Mouse (Mus musculus) gastrocnemius, adult 2 months (tissue): ENCODE data around the gene Tmem102. TPM values are rescaled to one million over a fixed set of nuclear protein-coding genes. Genes with fewer than 3 reads are reported as not detected.

Source experiments
- DNase-seq: peaks from one replicate; pipeline ENCODE4 v3.0.0; 2022
- H3K27ac ChIP-seq: fragments of 200-600 bp; 2 replicates; pipeline ENCODE4 v1.8.1; 2022; ENCODE audit warnings: mild to moderate bottlenecking
- H3K4me3 ChIP-seq: fragments of 200-600 bp; 2 replicates; pipeline ENCODE4 v1.8.1; 2022; ENCODE audit warnings: mild to moderate bottlenecking, moderate library complexity
- CTCF ChIP-seq: fragments of 200-600 bp; IDR thresholded peaks from 2 replicates; pipeline ENCODE4 v1.8.1; 2022; ENCODE audit warnings: antibody characterized with exemption, mild to moderate bottlenecking, moderate library complexity
- intact Hi-C: fragments of 180-260 bp; cut with DNase I; formaldehyde crosslinking; loops from one replicate; pipeline ENCODE4 v1.15.1; 2025
- long read RNA-seq, 2 experiments: library from polyadenylated mRNA; stranded (forward); transcript quantifications; one replicate each; pipeline ENCODE4 v2.0.0; 2021
- total RNA-seq, 2 experiments: library from RNA; stranded (reverse); gene quantifications; 2 replicates each; pipeline ENCODE4 v1.2.3; 2021

Tmem102 gene
- total RNA-seq = under 1 TPM; 0.20 to 0.41 TPM
- long read RNA-seq, experiment 1 = 0 reads
- long read RNA-seq, experiment 2 = 0 reads

DNA sequence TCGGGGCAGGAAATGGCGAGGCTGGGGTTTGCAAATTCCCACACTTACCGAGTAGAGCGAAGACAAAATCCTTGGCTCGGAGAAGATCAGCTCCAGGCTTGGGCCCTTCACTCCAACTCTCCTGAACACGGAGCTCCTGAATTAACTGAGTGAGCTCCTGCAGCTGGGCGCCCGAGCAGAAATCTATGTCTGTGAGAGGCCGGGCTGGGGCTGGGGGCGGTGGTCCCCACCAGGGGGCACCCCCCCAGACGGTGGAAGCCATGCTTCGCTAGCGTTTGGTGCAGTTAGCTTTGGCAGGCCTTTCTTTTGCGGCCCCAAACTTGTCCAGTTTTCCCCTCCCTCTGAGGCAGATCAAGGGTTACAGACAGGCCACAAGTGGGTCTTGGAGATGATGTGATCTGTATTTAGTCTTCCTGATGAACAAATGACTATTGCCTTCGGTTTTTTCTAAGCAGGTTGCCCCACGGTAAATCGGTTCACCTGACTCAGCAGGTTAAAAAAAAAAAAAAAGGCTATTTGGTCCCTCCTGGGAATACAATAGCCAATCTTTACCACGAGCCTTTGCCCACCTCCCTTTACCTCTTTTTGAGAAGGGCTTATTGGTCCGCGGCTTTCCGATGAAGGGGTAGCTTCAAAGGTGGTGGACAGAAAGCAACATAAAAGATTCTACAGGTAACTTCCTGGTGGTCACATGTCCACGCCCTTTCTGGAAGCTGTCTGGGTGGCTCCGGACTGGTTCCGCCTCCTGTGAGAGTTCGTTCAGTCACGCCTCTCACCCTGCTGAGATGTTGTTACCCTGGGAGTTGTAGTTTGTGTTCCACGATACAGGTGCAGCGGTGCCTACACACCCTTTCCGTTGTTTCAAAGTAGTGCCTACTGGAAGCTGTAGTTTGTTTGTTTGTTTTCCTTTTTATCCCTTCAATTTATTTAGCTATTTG lies at the start of gene Tmem102:
Gene Tmem102 (minus strand): TSS at position 653 of the 938 bp plus-strand sequence.
- DNase-seq = no peak
- no peak within 1 kb of the TSS for H3K27ac ChIP-seq
- TF ChIP-seq CTCF = no peak
- intact Hi-C loops = loop anchor here (2.0 to 5.0 kb wide), 3 partner anchors 32 to 123 kb away; partner anchors contain the start of genes Nlgn2 and Senp3
- H3K4me3 ChIP-seq = peak within 1 kb of the TSS; percentile 78

DNA sequence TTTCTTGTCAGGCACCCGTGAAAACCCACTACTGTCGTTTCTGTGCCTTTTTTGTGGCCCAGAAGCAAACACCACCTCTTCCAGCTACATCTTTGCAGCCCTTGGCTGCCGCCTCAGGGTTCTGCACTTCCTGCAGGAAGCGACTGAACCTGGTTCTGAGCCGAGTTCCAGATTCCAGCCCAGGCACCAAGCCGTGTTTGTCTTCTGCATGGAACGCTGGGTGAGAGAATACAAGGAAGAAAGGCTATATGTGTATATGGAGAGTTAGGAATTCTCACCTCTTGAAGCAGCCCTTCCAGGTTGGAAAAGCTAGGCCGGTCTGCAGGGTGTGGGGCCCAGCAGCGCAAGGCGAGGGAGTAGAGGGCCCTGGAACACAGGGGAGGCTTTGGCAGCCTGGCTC lies 49.3 kb upstream of the Tmem102 start:
- DNase-seq = no peak
- H3K27ac ChIP-seq = peak overlapping the region; percentile 43
- intact Hi-C loops = no loop called here
- H3K4me3 ChIP-seq = no peak overlapping the region
- TF ChIP-seq CTCF = no peak

DNA sequence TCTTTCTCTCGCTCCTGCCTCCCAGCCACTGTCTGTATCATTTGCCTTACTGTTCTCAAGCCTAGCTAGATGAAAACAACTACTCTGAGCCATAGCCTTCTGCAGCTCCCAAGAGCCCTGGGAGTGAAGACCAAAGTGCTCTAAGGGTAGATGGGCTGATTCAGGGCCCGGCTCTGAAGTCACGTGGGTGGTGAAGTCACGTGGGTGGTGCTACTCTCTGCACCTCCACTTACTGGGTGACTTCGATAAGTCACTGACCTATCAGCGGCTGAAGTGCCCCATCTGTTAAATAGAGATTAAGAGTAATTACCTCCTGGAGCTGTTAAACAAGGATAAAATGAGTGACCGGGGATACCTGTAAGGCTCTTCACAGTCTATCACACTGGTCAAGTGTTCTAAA lies 48.6 kb upstream of the Tmem102 start:
- no peak for TF ChIP-seq CTCF

DNA sequence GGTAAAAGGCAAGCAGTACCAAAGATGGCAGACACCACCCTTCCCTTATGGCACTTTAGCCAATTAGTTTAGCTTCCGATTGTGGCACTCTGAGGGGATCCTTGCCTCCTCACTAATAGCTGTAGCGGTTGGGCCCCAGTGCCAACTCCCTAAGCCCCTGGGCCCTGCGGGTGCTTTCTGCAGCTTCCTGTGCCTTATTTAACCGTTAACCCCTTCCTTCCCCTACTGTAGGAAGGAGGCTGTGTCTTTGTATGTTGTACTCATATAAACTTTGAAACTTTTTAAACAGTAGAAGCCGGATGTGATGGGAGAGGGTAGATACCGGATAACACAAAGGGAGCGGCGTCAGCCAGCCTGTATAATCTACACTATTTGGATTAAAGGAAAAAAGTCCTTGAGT lies 45.3 kb upstream of the Tmem102 start:
- Histone ChIP-seq H3K27ac (no peak overlapping the region), H3K4me3 (no peak overlapping the region)
- intact Hi-C loops = no loop called here
- no peak for TF ChIP-seq CTCF
- DNase-seq = no peak

More for the DNA sequence above, 48.6 kb upstream of the Tmem102 start:
- DNase-seq = no peak
- intact Hi-C loops = no loop called here
- H3K27ac ChIP-seq = peak overlapping the region; percentile 43
- no peak overlapping the region for H3K4me3 ChIP-seq

DNA sequence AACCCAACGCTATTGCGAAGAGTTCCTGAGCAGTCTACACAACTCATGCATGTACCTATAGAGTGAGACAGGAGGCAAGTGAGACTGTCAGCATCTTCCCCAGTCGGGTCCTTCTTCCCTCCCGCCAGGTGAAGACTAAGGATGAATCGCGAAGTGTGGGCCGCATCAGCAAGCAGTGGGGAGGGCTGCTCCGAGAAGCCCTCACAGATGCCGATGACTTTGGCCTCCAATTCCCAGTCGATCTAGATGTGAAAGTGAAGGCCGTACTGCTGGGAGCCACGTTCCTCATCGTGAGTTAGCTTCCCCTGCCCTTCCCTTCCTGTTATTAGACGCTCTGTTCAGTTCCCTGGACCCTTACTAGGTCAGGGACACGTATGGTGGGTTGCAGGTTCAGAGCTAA lies 44.5 kb upstream of the Tmem102 start:
- intact Hi-C loops = no loop called here

DNA sequence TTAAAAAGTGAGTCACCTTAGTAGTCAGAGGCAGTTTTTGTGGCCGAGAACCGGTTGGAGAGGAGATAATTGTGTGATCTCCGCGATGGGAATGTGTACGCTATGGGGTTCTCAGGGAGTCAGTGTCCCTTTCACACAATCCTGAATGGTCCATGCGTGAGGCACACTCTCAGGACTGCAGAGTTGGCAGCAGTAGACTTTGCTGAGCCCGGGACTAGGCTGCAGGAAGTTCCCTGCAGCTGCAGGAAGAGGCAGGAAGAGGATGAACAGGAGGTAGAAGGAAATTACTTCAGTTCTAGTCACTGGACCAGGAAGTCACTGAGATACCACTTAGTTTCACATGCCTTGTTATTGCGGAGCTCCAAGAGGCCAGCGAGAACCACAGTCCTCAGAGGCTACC lies 43.7 kb upstream of the Tmem102 start:
- Histone ChIP-seq H3K4me3 (peak overlapping the region; percentile 17; the same call in 1 of the 2 replicates), H3K27ac (peak overlapping the region; percentile 59; the same call in 1 of the 2 replicates)
- TF ChIP-seq CTCF = no peak
- intact Hi-C loops = no loop called here
- DNase-seq = no peak

More for the DNA sequence above, 44.5 kb upstream of the Tmem102 start:
- DNase-seq = no peak
- H3K27ac ChIP-seq = peak overlapping the region; percentile 59; the same call in 1 of the 2 replicates
- TF ChIP-seq CTCF = no peak
- 0 out of 2 replicates have a peak overlapping the region, but pooled peaks have one; percentile 19 for H3K4me3 ChIP-seq

DNA sequence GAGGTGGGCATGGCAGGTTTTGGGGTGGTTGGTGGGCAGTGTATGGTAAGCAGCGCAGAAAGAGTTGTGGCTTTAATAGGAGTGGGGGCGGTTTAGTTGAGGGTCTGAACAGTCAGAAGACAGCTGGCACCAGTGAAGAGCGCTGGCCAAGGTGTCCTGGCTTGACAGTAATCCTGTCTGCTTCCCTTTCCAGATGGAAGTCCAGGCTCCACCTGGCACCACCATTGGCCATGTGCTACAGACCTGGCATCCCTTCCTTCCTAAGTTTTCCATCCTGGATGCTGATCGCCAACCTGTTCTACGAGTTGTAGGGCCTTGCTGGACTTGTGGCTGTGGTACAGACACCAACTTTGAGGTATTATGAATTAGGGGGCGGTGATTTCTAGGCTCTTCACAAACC lies 42.6 kb upstream of the Tmem102 start:
- intact Hi-C loops = no loop called here
- DNase-seq = no peak
- peak overlapping the region; percentile 97; the same call in 1 of the 2 replicates for H3K4me3 ChIP-seq
- 0 out of 2 replicates have a peak overlapping the region, but pooled peaks have one; percentile 91 for H3K27ac ChIP-seq
- no peak for TF ChIP-seq CTCF

DNA sequence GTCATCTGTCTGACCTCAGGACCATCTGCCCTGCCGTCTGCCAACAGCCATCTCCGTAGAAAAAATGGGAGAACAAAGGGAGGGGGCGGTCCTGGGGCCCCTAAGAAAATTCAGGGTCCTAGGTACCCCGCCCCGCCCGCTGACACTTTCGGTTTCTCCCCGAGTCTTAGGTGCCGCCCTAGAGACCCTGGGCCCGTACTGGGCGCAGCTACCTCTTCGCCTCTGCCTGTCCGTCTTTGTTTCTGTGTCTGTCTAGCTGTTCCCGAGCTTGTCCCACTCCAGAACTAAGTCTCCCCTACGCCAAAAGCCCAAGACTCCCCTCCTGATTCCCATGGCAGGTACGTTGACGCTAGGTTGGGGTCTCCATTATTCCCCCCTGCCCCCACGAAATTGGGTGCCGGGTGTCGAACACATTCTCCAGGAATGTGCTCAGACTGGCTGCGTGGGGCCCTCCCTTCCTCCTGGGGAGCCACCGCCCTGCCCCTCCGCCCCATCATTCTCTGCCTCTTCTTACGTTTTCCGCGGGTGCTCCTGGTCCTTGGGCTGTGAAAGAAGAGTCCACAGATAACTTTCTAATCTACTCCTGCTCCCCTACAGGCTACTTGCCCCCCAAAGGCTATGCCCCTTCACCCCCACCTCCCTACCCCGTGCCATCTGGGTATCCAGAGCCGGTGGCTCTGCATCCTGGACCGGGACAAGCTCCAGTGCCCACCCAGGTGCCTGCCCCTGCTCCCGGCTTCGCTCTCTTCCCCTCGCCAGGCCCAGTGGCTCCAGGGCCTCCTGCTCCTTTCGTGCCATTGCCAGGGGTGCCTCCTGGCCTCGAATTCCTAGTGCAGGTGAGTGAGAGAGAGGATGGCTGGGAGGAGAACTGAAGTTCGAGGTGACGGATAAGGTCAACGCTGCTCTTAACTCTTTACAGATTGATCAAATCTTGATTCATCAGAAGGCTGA lies 41.6 kb upstream of the Tmem102 start:
- intact Hi-C loops = loop anchor here (2.0 kb wide), 1 partner anchor 88 kb away; the partner anchor contains the start of gene Polr2a
- no peak for TF ChIP-seq CTCF
- H3K27ac ChIP-seq = peak overlapping the region; percentile 91
- peak overlapping the region; percentile 97 for H3K4me3 ChIP-seq
- DNase-seq = peak; percentile 55

DNA sequence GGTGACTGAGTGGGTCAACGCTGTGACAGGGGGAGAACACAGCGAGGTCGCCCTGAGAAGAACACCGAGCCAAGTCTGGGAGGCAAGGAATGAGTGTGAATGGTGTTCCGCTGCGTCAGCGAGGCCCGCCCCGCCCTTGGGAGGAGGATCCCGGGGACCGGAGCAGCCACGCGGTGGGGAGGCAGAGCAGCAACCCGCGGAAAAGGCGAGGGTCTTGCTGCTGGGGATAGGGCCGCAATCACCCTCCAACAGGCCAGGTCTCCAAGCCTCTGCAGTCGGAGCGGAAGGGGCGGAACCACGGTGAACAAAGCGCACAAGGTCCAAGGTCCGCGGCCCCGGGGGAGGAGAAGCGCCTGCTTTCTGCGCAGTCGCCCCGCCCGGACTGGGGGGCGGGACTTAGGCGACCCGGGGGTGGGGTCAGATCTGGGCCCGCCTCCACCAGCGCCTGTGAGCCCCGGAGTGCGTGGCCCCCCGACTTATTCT lies 40.8 kb upstream of the Tmem102 start, which contains the start of gene Plscr3:
Gene Plscr3 (plus strand): TSS at position 179 of the 483 bp plus-strand sequence.
- H3K27ac ChIP-seq = peak within 1 kb of the TSS; percentile 91
- intact Hi-C loops = loop anchor here (2.0 kb wide), 1 partner anchor 87 kb away; the partner anchor contains the start of gene Polr2a
- peak within 1 kb of the TSS; percentile 97 for H3K4me3 ChIP-seq
- TF ChIP-seq CTCF = no peak
- DNase-seq = peak; percentile 94

DNA sequence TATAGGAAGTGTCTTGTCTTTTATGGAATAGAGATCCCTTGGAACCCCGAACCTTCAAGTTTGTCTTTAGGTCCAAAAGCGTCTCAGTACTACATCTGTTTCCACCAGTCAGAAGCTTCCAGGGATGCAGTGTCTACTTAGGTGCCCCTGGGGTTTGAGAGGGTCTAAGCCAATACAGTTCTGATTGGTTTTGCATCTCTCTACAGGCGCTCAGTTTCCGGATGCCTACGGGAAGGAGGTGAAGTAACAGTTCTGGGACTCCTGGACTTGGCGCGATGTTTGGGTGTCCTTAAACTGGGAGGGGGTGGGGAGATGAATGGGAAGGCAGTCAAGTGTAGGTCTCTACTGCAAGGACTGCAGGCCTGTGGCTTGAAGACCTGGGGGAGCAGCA lies 33.3 kb upstream of the Tmem102 start:
- peak overlapping the region; percentile 98 for H3K27ac ChIP-seq
- intact Hi-C loops = no loop called here
- TF ChIP-seq CTCF = no peak
- H3K4me3 ChIP-seq = peak overlapping the region; percentile 94
- peak; percentile 49 for DNase-seq

DNA sequence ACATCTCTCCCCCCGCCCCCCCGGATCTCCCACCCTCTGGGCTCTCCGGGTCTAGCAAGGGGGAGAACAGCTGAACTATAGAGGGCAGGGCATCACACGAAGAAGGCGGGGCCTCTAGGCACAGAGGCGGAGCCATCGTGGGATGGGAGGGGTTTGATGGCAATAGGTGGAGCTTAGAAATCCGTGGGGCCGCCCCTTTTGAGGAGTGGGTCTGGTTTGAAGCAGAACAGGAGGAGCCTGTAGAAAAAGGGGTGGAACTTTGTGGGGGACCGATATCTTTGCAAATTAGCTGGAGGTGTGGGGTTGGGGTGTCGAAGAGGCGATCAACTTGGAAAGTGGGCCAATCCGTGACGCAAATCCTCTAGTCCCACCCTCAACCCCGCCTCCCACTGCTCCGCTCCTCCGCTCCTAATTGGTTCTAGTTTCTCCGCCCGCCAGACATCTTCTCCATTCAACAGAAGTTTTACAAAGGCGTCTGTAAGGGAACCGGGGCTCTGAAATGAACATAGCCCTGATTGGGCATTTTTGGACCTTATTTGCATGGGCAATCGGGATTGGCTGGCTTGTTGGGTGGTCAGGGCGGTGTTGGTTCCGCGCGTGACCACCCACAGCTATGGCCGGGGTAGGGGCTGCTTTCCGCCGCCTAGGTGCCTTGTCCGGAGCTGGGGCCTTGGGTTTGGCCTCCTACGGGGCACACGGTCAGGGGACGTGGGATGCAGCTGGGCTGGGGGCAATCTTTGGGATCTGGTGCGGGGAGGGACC lies 32.7 kb upstream of the Tmem102 start, which contains the start of gene Tmem256:
Gene Tmem256 (plus strand): TSS at position 563 of the 762 bp plus-strand sequence.
- peak within 1 kb of the TSS; percentile 94 for H3K4me3 ChIP-seq
- DNase-seq = peak; percentile 95
- intact Hi-C loops = loop anchor here (2.0 kb wide), 1 partner anchor 33 kb away; the partner anchor contains the start of gene Tmem102
- no peak for TF ChIP-seq CTCF
- H3K27ac ChIP-seq = peak within 1 kb of the TSS; percentile 98
